ENCODE assay signal across 8 mouse cellular contexts in genomic region chr1:181016532-181017131, GRCm38 (mm10). TPM values are rescaled to one million over a fixed set of nuclear protein-coding genes. Genes with fewer than 3 reads are reported as not detected.
DNase-seq lines count a peak whose midpoint lies in the region; ATAC-seq and TF ChIP-seq lines count a peak whose summit lies in the region.

No protein-coding gene starts in this region.

- H3K4me1 ChIP-seq in ES-Bruce4 (ENCODE audit: control insufficient read depth, insufficient read depth, low read length): peaks cover 2% of the 10 kb centered on the region
- peaks cover 19% of the 10 kb centered on the region for H3K4me1 ChIP-seq in cerebellum, adult 2 months (ENCODE audit: control insufficient read depth, insufficient read depth, low read length)
- peaks cover 21% of the 10 kb centered on the region for H3K4me1 ChIP-seq in hindbrain, embryonic 10.5 days (replicated peaks)
- peaks cover 18% of the 10 kb centered on the region for H3K4me1 ChIP-seq in lung, embryonic 15.5 days

- no peak for TF ChIP-seq POLR2A in ES-Bruce4 (IDR thresholded peaks at IDR 0.05; ENCODE audit: insufficient read depth, low read length)
- TF ChIP-seq POLR2A in cerebellum, adult 2 months (IDR thresholded peaks at IDR 0.05; ENCODE audit: borderline replicate concordance, insufficient read depth, low read length): peak; percentile 18; the same call in 1 of the 2 replicates

- peak overlapping the region; percentile 82 for H3K4me2 ChIP-seq in lung, embryonic 15.5 days

- H3K27ac ChIP-seq in ES-Bruce4 (ENCODE audit: insufficient read depth, low read length): no peak overlapping the region
- H3K27ac ChIP-seq in cerebellum, adult 2 months (ENCODE audit: insufficient read depth, low read length): peak overlapping the region; percentile 69
- peak overlapping the region; percentile 64; the same call in 1 of the 2 replicates for H3K27ac ChIP-seq in hindbrain, embryonic 10.5 days
- H3K27ac ChIP-seq in lung, embryonic 15.5 days: peak overlapping the region; percentile 68

- no peak for TF ChIP-seq CTCF in ES-Bruce4 (IDR thresholded peaks at IDR 0.05; ENCODE audit: low read depth, low read length)
- no peak for TF ChIP-seq CTCF in cerebellum, adult 2 months (IDR thresholded peaks at IDR 0.05; ENCODE audit: borderline replicate concordance, insufficient read depth, low read depth, low read length)

- peak; percentile 62 for ATAC-seq in lung, embryonic 15.5 days (ENCODE audit: borderline replicate concordance, extremely low read depth, low FRiP score, low TSS enrichment)

- under 1% methylated on average over 21 of the region's 21 CpGs for WGBS in cerebellum, adult 2 months
- WGBS in hindbrain, embryonic 10.5 days: 4% methylated on average over 21 of the region's 21 CpGs
- WGBS in lung, embryonic 15.5 days: 2% methylated on average over 21 of the region's 21 CpGs

- peak; percentile 81 to 85 for DNase-seq in cerebellum, adult 2 months
- DNase-seq in frontal cortex, adult 2 months (ENCODE audit: extremely low spot score in 1 of 2, low spot score in 1 of 2): peak; percentile 69 to 76
- peak; percentile 49 for DNase-seq in hindbrain, embryonic 10.5 days (ENCODE audit: low spot score)
- DNase-seq in layer of hippocampus, adult 9-11 months: peak; percentile 88
- DNase-seq in ovary, postnatal 10 days (ENCODE audit: low spot score): peak; percentile 33
- DNase-seq in thymus, postnatal 10 days (ENCODE audit: low spot score in 2 of 2): peak; percentile 53

- H3K27me3 ChIP-seq in ES-Bruce4 (ENCODE audit: control insufficient read depth, insufficient read depth, low read length, poor library complexity, severe bottlenecking): no peaks in the 10 kb centered on the region
- no peaks in the 10 kb centered on the region for H3K27me3 ChIP-seq in cerebellum, adult 2 months (ENCODE audit: control insufficient read depth, insufficient read depth, low read length)
- peaks cover 33% of the 10 kb centered on the region for H3K27me3 ChIP-seq in hindbrain, embryonic 10.5 days (ENCODE audit: insufficient read depth, poor library complexity, severe bottlenecking)
- no peaks in the 10 kb centered on the region for H3K27me3 ChIP-seq in lung, embryonic 15.5 days

- peak overlapping the region; percentile 25 for H3K9ac ChIP-seq in ES-Bruce4 (ENCODE audit: low read depth, poor library complexity, severe bottlenecking)
- H3K9ac ChIP-seq in lung, embryonic 15.5 days: peak overlapping the region; percentile 40

- H3K9me3 ChIP-seq in ES-Bruce4 (replicated peaks; ENCODE audit: control insufficient read depth, insufficient read depth, low read length, poor library complexity, severe bottlenecking): no peaks in the 10 kb centered on the region
- H3K9me3 ChIP-seq in hindbrain, embryonic 10.5 days: no peaks in the 10 kb centered on the region
- H3K9me3 ChIP-seq in lung, embryonic 15.5 days: no peaks in the 10 kb centered on the region

- H3K4me3 ChIP-seq in ES-Bruce4 (ENCODE audit: low read depth, low read length): peak overlapping the region; percentile 62
- H3K4me3 ChIP-seq in cerebellum, adult 2 months (replicated peaks; ENCODE audit: insufficient read depth, low read depth, low read length): peak overlapping the region; percentile 77
- H3K4me3 ChIP-seq in hindbrain, embryonic 10.5 days: peak overlapping the region; percentile 65
- peak overlapping the region; percentile 43 for H3K4me3 ChIP-seq in lung, embryonic 15.5 days

- no peaks in the 10 kb centered on the region for H3K36me3 ChIP-seq in ES-Bruce4 (ENCODE audit: control insufficient read depth, insufficient read depth, low read length, poor library complexity, severe bottlenecking)
- no peaks in the 10 kb centered on the region for H3K36me3 ChIP-seq in hindbrain, embryonic 10.5 days
- no peaks in the 10 kb centered on the region for H3K36me3 ChIP-seq in lung, embryonic 15.5 days

- no peak for TF ChIP-seq EP300 in ES-Bruce4 (IDR thresholded peaks at IDR 0.05; ENCODE audit: insufficient read depth, low read depth, low read length)

RNA-seq across cellular contexts. Expression of gene Ephx1, which starts 4.1 kb away (rescaled TPM):
- polyA plus RNA-seq in ES-Bruce4 (2011; ENCODE audit: insufficient read depth, insufficient read length, low read depth, missing spikeins): 15.1 and 16.9 TPM in 2 replicates
- polyA plus RNA-seq in cerebellum, adult 2 months (2012; rRNA removed): 54.8 and 61.0 TPM in 2 replicates
- 29.8 and 34.6 TPM in 2 replicates for polyA plus RNA-seq in frontal cortex, adult 2 months (2012; rRNA removed)
- polyA plus RNA-seq in hindbrain, embryonic 10.5 days (2016; fragmentation: Nextera tagmentation; extraction: Ambion mirVana): 0.86 and 1.5 TPM in 2 replicates
- 6.3 and 7.2 TPM in 2 replicates for polyA plus RNA-seq in lung, embryonic 15.5 days (2015; fragmentation: Nextera tagmentation; extraction: Ambion mirVana)

RNA-seq across cellular contexts. Expression of gene 9130409I23Rik, which starts 34.4 kb away (rescaled TPM):
- polyA plus RNA-seq in ES-Bruce4 (2011; ENCODE audit: insufficient read depth, insufficient read length, low read depth, missing spikeins): not detected in 2 replicates
- 0.05 TPM in 1 of 2 replicates, not detected in the other for polyA plus RNA-seq in cerebellum, adult 2 months (2012; rRNA removed)
- polyA plus RNA-seq in frontal cortex, adult 2 months (2012; rRNA removed): not detected in 2 replicates
- not detected in 2 replicates for polyA plus RNA-seq in hindbrain, embryonic 10.5 days (2016; fragmentation: Nextera tagmentation; extraction: Ambion mirVana)
- polyA plus RNA-seq in lung, embryonic 15.5 days (2015; fragmentation: Nextera tagmentation; extraction: Ambion mirVana): not detected in 2 replicates

Comparison
In these comparisons a context has a peak if more than half of its experiments do, and no peak if none do; other contexts are left out.
1. DNase-seq: peak in every context shown above with its lines; median percentile 88 in layer of hippocampus, adult 9-11 months; 83 in cerebellum, adult 2 months; 72 in frontal cortex, adult 2 months; 53 in thymus, postnatal 10 days; 49 in hindbrain, embryonic 10.5 days; 33 in ovary, postnatal 10 days.